Mouse (Mus musculus) CD4-positive, CD25-positive, alpha-beta regulatory T cell, adult 4 months (primary cell): Measurements from ENCODE around the gene Dync1i2. TPM values are rescaled to one million over a fixed set of nuclear protein-coding genes. Genes with fewer than 3 reads are reported as not detected.

Experiments used
- ATAC-seq: one replicate; pipeline ENCODE4 v1.8.0; 2017
- polyA plus RNA-seq, 2 experiments: library from polyadenylated mRNA; unstranded; fragments of 100-300 nt; shearing (Covaris generic); gene quantifications; one replicate each; pipeline ENCODE4 v1.2.1; 2017

Dync1i2 gene
- polyA plus RNA-seq, 2 experiments from 2014 or later, result 85.0 to 94.7 TPM

GRCm38 (mm10) chr2:71270085-71270484, 58.6 kb downstream of the Dync1i2 start:
- no peak for ATAC-seq

- ATAC-seq, result peak; percentile 63
Measured at GRCm38 (mm10) chr2:71273955-71274679, 62.6 kb downstream of the Dync1i2 start.

GRCm38 (mm10) chr2:71275734-71276133, 64.2 kb downstream of the Dync1i2 start:
- no peak for ATAC-seq

DNA sequence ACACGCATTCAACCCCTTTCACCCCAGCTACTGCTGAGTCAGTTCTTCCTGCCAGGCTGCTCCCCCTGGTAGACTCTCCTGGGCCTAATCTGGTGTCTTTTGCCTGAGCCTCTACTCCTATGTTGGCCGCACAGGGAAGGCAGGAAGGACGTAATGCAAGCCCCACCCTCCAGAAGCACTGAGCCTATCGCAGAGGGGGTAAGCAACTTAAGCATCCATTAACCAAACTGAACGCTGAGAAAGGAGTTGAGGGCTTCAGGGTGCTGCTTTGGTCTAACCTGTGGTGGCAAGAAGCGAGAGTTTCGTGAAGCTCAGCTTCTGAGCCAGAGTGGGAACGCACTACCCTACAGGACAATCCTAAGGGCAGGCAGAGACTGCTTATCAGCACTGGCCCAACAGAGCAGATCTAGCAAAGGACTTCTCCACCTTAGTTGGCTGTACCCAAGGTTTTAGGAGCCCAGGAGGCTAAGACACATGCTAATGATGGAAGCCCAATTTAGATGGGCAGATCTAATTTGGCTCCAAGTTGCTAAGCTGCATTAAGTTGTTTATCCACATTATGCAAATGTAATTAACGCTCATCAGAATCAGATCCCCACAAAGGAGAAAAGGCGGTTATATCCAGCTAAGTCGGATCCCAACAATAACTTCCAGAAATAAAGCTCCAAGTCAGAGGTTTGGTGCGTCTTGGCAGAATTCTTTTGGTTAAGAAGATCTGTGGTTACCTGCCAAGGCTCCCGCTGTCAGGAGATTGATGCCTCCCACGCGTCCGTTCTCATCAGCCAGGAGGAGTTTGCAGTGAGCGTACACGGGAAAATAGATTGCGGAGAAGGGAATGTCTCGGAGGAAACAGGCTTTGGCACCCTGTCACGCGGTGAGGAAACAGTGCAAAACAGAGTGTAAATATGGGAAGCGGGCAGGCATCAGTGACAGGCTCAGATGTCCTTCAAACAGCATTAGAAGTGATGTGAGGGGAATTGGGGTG, 67.6 kb downstream of the Dync1i2 start:
- no peak for ATAC-seq

DNA sequence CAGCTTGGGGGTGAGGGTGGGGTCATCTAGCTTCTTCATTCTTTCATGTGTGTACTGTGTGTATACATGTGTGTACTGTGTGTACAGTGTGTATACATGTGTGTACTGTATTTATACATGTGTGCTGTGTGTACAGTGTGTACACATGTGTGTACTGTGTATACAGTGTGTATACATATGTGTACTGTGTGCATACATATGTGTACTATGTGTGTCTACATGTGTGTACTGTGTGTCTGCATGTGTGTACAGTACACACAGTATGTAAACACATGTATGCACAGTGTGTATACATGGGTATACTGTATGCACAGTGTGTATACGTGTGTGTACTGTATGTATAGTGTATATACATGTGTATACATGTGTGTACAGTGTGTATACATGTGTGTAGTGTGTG, 70.5 kb downstream of the Dync1i2 start:
- ATAC-seq, result no peak

DNA sequence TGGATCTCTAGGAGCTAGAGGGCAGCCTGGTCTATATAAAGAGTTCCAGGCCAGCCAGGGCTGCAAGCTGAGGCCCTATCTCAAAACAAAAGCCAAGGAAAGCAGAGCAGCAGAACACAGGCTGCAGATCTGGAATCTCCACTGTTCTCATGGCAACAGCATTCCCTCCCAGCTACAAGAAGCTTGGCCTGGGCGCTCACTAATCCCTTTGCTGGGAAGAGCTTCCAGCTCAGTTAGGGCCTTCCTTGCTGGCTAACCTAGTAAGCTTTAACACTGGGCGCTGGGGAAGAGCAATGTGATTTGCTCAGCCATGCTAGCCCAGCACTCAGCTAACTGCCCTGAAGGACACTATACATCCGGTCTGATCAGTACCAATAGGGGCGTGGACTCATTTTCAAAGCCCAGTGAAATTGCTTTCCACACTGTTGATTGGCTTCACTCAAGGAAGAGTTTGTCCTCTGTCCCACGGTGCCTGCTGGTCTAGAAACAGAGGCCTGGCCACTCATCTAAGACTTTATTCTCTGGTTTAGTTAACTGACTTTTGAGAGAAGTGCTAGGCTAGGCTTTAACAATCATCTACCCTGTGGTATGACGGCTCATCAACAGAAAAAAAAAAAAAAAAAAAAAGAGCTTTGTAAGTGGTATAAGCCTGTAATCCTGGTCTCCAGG, 78.7 kb downstream of the Dync1i2 start:
- ATAC-seq, result no peak

DNA sequence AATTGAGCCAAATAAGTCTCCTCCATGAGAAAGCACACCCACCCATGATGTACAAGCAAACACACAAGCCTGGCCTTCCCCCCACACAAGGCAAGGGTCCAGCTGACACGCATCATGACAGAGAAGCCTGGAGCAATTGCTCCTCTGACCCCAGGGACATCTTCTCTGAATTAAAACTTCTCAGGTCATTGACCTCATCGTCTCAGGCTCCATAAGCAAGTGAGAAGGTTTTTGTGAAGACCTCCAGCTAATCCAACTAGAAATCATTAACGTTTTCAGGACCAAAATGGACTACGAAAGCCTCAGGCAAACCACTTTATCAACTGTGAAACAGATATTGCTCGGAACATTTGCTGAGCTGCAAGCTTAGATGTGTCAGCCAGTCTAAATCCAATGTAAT, 80.1 kb downstream of the Dync1i2 start:
- no peak for ATAC-seq

GRCm38 (mm10) chr2:71293983-71294382, 82.5 kb downstream of the Dync1i2 start:
- ATAC-seq, result no peak

- no peak for ATAC-seq
Measured at GRCm38 (mm10) chr2:71294489-71294888, 83.0 kb downstream of the Dync1i2 start.

- ATAC-seq, result no peak
Measured at GRCm38 (mm10) chr2:71295844-71296243, 84.3 kb downstream of the Dync1i2 start.

DNA sequence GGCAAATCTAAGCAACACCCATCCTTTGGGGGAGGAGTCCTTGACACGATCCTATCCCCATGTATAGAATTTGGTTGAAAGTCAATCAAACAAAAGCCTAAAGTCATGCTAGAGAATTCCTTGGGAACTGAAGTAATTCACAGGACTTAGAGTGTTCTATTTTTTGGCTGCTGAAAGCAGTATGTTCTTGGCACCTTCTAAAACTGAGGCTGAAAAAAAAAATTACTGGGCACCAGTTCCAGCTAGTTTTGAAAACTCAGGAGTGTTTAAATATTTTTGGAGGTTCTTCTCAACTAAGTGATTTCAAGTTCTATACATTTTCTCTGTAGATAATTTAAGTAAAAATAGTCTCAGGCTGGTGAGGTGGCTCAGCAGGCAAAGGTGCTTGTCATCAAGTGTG, 86.0 kb downstream of the Dync1i2 start:
- ATAC-seq, result no peak

DNA sequence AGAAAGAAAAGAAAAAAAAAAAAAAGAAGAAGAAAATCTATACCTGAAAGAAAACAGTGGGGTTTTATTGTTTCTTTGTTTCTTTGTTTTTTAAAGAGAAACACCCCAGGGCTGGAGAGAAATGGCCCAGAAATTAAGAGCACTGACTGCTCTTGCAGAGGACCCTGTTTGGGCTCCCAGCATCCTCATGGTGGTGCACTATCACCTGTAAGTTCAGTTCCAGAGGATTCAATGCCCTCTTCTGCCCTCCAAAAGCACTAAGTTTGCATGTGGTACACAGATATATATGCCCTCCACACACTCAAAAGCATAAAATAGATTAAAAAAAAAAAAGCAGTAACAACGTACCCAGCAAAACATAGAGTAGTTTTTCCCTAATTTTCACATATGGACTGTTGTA, 87.2 kb downstream of the Dync1i2 start:
- no peak for ATAC-seq

DNA sequence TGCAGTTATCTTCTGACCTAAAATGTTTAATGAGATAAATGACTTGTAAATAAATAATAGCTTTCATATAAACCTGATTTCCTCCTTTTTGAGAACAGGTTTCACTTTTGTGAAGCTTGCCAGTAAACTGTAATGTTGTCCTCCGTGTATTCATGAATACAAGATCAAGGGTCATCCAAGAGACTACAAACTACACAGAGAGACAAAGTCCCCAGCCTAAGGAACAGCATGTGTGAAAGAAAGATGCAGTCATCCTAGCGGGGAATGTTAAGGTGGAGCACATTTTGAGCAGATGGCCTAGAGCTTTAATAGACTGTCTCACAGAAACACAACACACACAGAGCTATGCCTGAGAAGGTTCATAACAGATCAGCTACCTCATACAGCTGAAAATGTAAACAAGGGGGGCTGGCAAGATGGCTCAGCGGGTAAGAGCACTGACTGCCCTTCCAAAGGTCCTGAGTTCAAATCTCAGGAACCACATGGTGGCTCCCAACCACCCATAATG, 90.7 kb downstream of the Dync1i2 start:
- ATAC-seq, result no peak

- no peak for ATAC-seq
Measured at GRCm38 (mm10) chr2:71303221-71303620, 91.7 kb downstream of the Dync1i2 start.

GRCm38 (mm10) chr2:71304821-71305220, 93.3 kb downstream of the Dync1i2 start:
- no peak for ATAC-seq

GRCm38 (mm10) chr2:71306357-71306756, 94.9 kb downstream of the Dync1i2 start:
- no peak for ATAC-seq

DNA sequence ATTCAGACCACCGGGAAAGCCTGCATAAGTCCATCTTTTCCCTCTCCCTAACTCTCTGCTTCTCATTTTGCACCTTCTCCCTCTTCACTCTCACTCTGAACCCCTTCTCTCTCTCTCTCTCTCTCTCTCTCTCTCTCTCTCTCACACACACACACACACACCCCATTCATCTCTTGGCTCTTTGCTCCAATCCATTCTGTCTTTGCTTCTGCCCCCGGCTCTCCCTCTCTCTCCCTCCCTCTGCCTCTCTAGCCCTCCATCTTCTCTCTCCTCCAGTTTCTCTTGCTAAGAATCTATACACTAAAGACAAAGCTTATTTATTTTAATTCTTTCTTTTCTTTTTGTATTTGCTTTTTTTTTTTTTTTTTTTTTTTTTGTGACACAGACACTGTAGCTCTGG, 98.2 kb downstream of the Dync1i2 start:
- no peak for ATAC-seq

GRCm38 (mm10) chr2:71312067-71312466, 100.6 kb downstream of the Dync1i2 start:
- ATAC-seq, result no peak
